Mouse (Mus musculus): ENCODE measurements at regions not wholly inside any gene's neighbourhood (a gene's known extent, or its start where the extent isn't known, plus 50 kb on each side); places are given as distances from the start of the nearest gene placed in this dataset.

- no peak for DNase-seq (ENCODE audit: low spot score in 2 of 2)
Observed at GRCm38 (mm10) chr4:31697769-31698505, 266.0 kb upstream of the Map3k7 start.

- DNase-seq (ENCODE audit: low spot score in 2 of 2), result no peak
Observed at GRCm38 (mm10) chr4:31698506-31698782, 265.5 kb upstream of the Map3k7 start.

- DNase-seq (ENCODE audit: low spot score in 2 of 2), result no peak
Observed at GRCm38 (mm10) chr4:31699296-31699695, 264.6 kb upstream of the Map3k7 start.

GRCm38 (mm10) chr4:31714054-31714651, 249.7 kb upstream of the Map3k7 start:
- DNase-seq (ENCODE audit: low spot score in 2 of 2), result no peak

DNA sequence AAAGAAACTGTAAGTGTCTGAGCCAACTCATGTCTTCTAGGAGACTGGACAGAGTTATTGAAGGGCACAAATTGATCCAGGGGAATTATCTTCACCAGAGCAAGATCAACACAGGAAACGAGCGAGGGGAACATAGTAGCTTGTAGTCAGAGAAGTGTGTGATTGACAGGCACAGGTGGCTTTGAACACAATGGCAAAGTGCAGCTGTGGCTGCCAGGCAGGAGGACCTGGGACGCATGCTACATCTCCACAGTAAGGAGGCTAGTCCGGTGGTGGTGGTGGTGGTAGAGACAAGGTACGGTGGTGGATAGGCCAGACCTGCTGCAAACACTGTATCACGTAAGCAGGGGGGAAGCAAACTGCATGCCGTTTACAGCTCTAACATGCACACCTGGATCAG, 240.4 kb upstream of the Map3k7 start:
- no peak for DNase-seq (ENCODE audit: low spot score in 2 of 2)

GRCm38 (mm10) chr4:31724400-31724799, 239.5 kb upstream of the Map3k7 start:
- no peak for DNase-seq (ENCODE audit: low spot score in 2 of 2)

GRCm38 (mm10) chr4:31727498-31728148, 236.3 kb upstream of the Map3k7 start:
- no peak for DNase-seq (ENCODE audit: low spot score in 2 of 2)

DNA sequence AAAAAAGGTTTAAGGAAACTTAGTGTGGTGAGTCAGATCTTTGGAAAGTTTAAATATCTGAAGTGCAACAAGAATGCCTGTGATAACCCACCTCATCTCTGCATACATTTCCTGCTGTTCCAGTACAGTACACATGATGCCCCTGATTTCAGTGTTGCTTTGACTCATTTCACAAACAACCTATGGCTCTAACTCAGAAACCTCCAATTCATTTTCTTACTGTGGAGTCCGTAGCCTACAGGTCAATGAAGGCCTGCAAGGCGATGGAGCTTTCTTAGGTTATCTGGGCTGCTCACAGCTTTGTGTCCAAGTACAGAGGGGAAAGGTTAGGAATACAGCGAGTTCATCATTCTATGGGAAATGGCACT, 235.8 kb upstream of the Map3k7 start:
- no peak for DNase-seq (ENCODE audit: low spot score in 2 of 2)

GRCm38 (mm10) chr4:31743776-31744175, 220.1 kb upstream of the Map3k7 start:
- DNase-seq (ENCODE audit: low spot score in 2 of 2), result no peak

DNA sequence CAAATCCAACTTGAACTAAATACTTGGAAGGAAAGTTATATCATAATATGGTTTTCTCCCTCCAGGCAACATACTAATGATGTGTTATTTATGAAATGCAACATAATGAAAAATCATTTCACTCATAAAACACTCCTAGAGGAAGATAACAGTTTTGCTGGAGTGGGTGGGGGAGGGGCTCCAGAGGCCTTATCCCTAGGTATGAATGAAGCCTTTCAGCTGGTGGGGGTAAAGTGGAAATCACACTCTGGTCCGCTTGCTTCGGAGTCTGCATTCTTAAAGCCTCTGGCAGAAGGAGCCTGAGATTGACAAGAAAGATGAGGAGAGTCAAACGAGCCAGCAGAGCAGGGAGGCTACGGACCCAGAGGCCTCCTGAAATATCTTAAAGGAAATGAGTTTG, 219.5 kb upstream of the Map3k7 start:
- DNase-seq (ENCODE audit: low spot score in 2 of 2), result no peak

DNA sequence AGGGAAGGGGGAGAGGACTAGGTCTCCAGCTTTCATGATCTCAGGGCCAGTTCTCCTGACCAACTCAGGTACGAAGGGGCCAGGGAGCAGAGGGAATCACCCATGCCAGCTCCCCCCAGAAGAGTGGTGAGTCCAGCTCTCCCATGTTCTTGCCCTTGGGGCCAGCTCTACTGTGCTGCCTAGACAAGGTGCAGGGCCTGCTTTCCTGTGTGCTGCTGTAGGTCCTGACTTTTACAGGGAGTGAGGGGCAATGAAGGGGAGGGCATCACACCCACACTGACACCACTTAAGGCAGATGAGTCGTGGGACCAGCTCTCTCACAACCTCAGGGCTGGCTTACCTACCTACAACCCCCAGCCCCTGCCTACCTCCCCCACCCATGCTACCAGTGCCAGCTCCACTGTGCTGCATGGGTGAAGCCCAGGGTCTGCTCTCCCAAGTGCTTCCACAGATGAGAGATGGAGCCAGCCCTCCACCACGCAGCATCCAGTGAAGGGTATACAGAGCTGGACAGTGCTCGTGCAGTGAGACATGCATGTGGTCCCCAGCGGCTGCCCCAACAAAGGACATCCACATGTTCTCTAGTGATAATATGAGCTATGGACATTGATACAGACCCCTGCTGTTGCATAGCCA, 210.1 kb upstream of the Map3k7 start:
- no peak for DNase-seq (ENCODE audit: low spot score in 2 of 2)

DNA sequence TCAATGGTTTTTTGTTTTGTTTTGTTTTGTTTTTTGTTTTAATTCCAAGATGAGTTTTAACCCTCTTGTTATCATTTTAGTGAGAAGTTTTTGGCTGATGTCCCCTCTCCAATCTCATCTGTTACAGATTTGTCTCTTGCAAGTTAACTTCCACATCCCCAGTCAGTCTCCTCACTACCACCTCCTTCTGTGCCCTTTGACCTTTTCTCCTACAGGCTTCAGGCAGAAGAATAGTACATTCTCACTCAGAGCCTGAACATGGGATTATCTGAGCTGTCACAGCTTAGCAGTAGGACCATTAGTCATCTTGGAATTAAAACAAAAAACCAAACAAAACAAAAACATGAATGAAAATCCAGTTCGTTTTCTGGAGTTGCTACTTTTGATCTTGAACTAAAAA, 206.8 kb upstream of the Map3k7 start:
- no peak for DNase-seq (ENCODE audit: low spot score in 2 of 2)

DNA sequence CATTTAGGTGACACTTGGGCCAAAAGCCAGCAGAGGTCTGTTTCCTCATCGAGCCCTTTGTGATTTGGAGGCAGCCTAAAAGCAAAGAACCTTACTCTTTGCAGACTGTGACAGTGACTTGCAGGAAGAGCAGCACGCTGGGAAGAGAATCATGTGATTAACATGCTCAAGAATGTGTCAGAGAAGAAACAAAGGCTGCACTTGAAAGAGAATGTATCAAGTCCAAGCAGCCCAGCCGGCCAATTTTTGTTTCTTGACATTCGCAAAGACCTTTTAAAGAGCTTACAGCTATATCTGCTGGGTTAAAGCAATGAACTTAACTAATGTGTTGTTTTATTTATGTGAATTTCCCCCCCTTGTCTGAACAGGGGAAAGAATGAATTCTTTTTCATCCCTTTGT, 203.8 kb upstream of the Map3k7 start:
- no peak for DNase-seq (ENCODE audit: low spot score in 2 of 2)

DNA sequence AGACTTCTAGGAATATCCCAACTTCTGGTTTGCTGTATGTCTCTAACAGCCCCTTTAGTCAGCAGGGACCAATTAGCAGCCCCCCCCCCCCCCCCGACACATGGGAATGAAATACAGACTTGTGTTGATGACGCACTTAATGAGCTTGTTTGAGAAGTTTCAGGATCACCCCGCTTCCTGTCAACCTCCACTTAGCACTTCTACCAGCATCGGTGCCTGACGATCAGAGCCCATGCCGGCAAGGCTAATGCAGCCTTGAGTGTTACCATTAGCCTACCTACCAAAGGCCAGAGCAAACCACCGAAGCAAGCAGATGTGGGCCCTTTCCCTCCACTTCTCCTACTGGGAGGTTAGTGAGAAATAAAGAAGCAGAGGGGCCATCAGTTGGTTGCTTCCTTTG, 201.7 kb upstream of the Map3k7 start:
- DNase-seq (ENCODE audit: low spot score in 2 of 2), result no peak

- no peak for DNase-seq (ENCODE audit: low spot score in 2 of 2)
Observed at GRCm38 (mm10) chr4:31768026-31768626, 195.8 kb upstream of the Map3k7 start.

DNA sequence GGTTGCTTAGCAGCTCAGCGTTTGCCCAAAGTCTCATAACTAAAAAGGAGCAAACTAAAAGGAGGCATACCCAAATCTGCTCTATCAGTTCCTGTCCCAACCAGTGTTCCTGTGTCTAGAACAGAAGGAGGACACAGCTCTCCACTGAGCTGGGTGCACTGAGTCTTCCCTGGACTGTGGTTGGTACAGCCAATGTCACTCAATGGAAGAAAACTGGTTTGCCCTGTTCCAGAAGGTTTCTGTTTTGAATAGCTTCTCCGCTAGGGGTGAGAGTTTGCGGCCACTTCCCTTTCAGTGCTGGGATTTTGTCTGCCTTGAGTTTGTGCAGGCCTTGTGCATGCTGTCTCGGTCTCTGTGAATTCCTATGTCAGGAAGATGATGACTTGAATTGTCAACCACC, 194.6 kb upstream of the Map3k7 start:
- no peak for DNase-seq (ENCODE audit: low spot score in 2 of 2)

- no peak for DNase-seq (ENCODE audit: low spot score in 2 of 2)
Observed at GRCm38 (mm10) chr4:31786284-31786683, 177.6 kb upstream of the Map3k7 start.

DNA sequence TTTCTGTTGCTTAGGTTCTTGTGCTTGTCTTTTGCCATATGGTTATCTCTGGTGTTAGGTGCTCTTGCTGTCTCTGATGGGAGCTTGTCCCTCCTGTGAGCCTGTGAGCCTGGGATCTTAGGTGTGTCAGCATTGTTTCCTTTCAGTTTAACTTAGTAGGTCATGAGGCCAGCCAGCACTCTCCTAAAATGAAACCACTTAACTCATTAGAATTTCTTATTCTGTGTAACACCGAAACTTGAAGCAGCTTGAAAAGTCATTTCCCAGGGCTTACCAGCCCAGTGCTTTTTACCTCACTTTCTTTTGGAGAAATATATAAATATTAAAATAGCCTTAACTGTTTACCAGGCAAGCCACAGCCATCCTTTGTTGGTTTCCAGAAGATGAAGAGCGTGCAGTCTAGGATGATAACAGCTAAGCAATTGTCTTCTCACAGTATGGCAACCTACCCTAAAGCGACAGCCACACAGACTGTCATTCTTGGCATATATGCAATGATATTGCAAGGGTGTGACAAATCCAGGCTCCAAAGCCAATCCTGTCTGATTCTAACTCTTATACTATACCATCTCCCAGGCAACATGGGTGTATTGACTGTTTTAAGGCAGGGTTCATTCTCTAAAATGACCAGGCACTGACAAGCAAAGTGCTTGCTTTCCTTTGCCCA, 146.2 kb upstream of the Map3k7 start:
- no peak for DNase-seq (ENCODE audit: low spot score in 2 of 2)

DNA sequence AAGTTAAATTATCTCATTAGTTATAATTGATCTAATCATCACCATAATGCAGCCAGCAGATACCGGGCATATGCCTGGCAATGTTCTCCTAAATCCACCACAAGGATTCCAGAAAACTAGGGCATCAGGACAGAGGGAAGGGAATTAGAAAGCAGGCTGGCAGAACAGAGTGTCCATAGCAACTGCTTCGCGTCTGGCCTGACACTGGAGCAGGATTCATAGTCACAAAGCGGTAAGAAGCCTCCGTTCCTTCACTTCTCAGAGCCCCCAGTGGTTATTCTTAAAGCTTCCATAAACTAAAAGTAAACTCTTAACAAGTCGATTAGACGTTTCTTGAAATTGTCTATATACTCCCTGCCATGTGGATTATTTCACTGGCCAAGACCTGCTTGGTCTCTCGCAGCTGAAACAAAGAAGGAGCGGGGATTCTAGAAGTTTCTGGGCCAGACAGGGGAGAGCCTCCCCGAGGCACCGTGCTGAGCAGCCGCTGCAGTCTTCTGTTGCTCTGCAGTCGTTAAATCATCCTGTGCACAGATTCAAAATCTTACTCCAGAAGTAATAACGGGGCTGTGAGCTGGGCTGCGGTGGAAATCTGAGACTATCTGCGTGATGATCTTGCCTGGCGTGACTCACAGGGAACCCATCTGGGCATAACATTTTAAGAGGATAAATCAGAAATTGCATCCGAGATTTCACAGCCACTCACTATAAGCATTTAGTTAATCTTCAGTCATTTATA, 144.2 kb upstream of the Map3k7 start:
- DNase-seq (ENCODE audit: low spot score in 2 of 2), result no peak

DNA sequence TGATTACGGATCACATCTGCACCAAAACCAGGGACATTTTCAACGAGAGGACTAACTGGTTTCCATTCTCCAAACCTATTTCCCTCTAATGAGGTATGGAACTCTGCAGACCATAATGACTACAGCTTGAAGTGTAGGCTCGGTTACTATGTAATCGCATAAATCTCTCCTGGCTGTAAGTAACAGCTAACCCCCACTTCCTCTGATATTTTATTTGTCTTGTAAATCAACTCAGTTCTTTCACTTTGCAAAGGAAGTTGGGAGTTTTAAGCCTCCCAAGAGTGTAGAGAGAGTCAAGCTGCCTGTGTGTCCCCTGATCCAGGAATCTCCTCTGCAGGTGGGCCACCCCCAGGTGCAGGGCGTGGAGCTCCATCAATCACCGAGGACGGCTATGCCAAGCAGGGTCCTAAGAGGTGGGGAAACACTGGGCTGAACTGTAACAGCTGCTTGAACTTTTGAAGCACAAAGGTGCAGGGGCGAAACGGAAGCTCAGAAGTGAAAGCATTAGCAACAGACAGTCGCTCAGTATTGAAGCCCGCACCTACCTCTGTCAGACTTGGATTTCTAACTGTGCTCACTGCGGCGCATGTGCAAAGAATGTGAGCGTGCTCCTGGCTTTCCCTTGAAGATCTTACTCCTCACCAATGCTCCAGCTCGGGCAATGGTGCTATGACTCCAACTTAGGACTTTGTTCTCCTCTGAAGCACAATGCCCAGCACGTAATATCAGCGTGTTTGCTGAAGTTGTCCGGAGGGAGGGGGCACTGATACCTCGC, 140.1 kb upstream of the Map3k7 start:
- DNase-seq (ENCODE audit: low spot score in 2 of 2), result peak; percentile 6 to 23
